Mouse (Mus musculus): ENCODE data around the gene Trim72. TPM values are rescaled to one million over a fixed set of nuclear protein-coding genes. Genes with fewer than 3 reads are reported as not detected.

The Trim72 gene
- polyA plus RNA-seq, 1 experiment from 2014 or later: not detected

Other genes starting within 250 kb of the Trim72 start
- gene Orai3, start 234.1 kb upstream of the Trim72 start, polyA plus RNA-seq (2015; fragmentation: Nextera tagmentation; extraction: Ambion mirVana): 9.2 and 10.4 TPM in 2 replicates
- gene Setd1a, start 227.3 kb upstream of the Trim72 start, polyA plus RNA-seq (2015; fragmentation: Nextera tagmentation; extraction: Ambion mirVana): 20.0 and 20.1 TPM in 2 replicates
- not detected in 2 replicates for gene Gm49388, start 218.3 kb upstream of the Trim72 start, polyA plus RNA-seq (2015; fragmentation: Nextera tagmentation; extraction: Ambion mirVana)
- 9.7 and 10.5 TPM in 2 replicates for gene Hsd3b7, start 203.3 kb upstream of the Trim72 start, polyA plus RNA-seq (2015; fragmentation: Nextera tagmentation; extraction: Ambion mirVana)
- gene Stx4a, start 179.7 kb upstream of the Trim72 start, polyA plus RNA-seq (2015; fragmentation: Nextera tagmentation; extraction: Ambion mirVana): 21.5 and 22.4 TPM in 2 replicates
- 63.4 and 72.5 TPM in 2 replicates for gene Stx1b, start 179.4 kb upstream of the Trim72 start, polyA plus RNA-seq (2015; fragmentation: Nextera tagmentation; extraction: Ambion mirVana)
- 9.3 and 9.8 TPM in 2 replicates for gene Zfp646, start 127.7 kb upstream of the Trim72 start, polyA plus RNA-seq (2015; fragmentation: Nextera tagmentation; extraction: Ambion mirVana)
- gene Zfp668, start 127.1 kb upstream of the Trim72 start, polyA plus RNA-seq (2015; fragmentation: Nextera tagmentation; extraction: Ambion mirVana): 35.1 and 36.9 TPM in 2 replicates
- 1.2 and 1.5 TPM in 2 replicates for gene Prss53, start 113.0 kb upstream of the Trim72 start, polyA plus RNA-seq (2015; fragmentation: Nextera tagmentation; extraction: Ambion mirVana)
- not detected in 2 replicates for gene Gm21974, start 108.5 kb upstream of the Trim72 start, polyA plus RNA-seq (2015; fragmentation: Nextera tagmentation; extraction: Ambion mirVana)
- 69.6 and 71.5 TPM in 2 replicates for gene Vkorc1, start 108.3 kb upstream of the Trim72 start, polyA plus RNA-seq (2015; fragmentation: Nextera tagmentation; extraction: Ambion mirVana)
- 61.6 and 65.4 TPM in 2 replicates for gene Bckdk, start 99.9 kb upstream of the Trim72 start, polyA plus RNA-seq (2015; fragmentation: Nextera tagmentation; extraction: Ambion mirVana)
- 47.3 and 47.7 TPM in 2 replicates for gene Kat8, start 91.4 kb upstream of the Trim72 start, polyA plus RNA-seq (2015; fragmentation: Nextera tagmentation; extraction: Ambion mirVana)
- gene Prss8, start 73.8 kb upstream of the Trim72 start, polyA plus RNA-seq (2015; fragmentation: Nextera tagmentation; extraction: Ambion mirVana): 0.54 TPM in 2 replicates
- 12.6 and 14.8 TPM in 2 replicates for gene Prss36, start 57.2 kb upstream of the Trim72 start, polyA plus RNA-seq (2015; fragmentation: Nextera tagmentation; extraction: Ambion mirVana)
- gene Fus, start 36.5 kb upstream of the Trim72 start, polyA plus RNA-seq (2015; fragmentation: Nextera tagmentation; extraction: Ambion mirVana): 357 and 368 TPM in 2 replicates
- gene Pycard, start 10.1 kb upstream of the Trim72 start, polyA plus RNA-seq (2015; fragmentation: Nextera tagmentation; extraction: Ambion mirVana): 6.7 and 10.3 TPM in 2 replicates
- 1.1 and 1.2 TPM in 2 replicates for gene Itgam, start 58.7 kb downstream of the Trim72 start, polyA plus RNA-seq (2015; fragmentation: Nextera tagmentation; extraction: Ambion mirVana)
- not detected in 2 replicates for gene Gm49368, start 58.7 kb downstream of the Trim72 start, polyA plus RNA-seq (2015; fragmentation: Nextera tagmentation; extraction: Ambion mirVana)
- gene Itgax, start 125.6 kb downstream of the Trim72 start, polyA plus RNA-seq (2015; fragmentation: Nextera tagmentation; extraction: Ambion mirVana): 0.18 TPM in 1 of 2 replicates, not detected in the other
- gene Itgad, start 150.4 kb downstream of the Trim72 start, polyA plus RNA-seq (2015; fragmentation: Nextera tagmentation; extraction: Ambion mirVana): not detected in 2 replicates
- 0.31 and 0.50 TPM in 2 replicates for gene Cox6a2, start 202.4 kb downstream of the Trim72 start, polyA plus RNA-seq (2015; fragmentation: Nextera tagmentation; extraction: Ambion mirVana)
- 14.2 and 14.7 TPM in 2 replicates for gene Armc5, start 233.4 kb downstream of the Trim72 start, polyA plus RNA-seq (2015; fragmentation: Nextera tagmentation; extraction: Ambion mirVana)
- 7.4 and 8.0 TPM in 2 replicates for gene 9130023H24Rik, start 234.1 kb downstream of the Trim72 start, polyA plus RNA-seq (2015; fragmentation: Nextera tagmentation; extraction: Ambion mirVana)
- gene Tgfb1i1, start 242.9 kb downstream of the Trim72 start, polyA plus RNA-seq (2015; fragmentation: Nextera tagmentation; extraction: Ambion mirVana): 27.8 and 28.2 TPM in 2 replicates